In the genomic region with DNA sequence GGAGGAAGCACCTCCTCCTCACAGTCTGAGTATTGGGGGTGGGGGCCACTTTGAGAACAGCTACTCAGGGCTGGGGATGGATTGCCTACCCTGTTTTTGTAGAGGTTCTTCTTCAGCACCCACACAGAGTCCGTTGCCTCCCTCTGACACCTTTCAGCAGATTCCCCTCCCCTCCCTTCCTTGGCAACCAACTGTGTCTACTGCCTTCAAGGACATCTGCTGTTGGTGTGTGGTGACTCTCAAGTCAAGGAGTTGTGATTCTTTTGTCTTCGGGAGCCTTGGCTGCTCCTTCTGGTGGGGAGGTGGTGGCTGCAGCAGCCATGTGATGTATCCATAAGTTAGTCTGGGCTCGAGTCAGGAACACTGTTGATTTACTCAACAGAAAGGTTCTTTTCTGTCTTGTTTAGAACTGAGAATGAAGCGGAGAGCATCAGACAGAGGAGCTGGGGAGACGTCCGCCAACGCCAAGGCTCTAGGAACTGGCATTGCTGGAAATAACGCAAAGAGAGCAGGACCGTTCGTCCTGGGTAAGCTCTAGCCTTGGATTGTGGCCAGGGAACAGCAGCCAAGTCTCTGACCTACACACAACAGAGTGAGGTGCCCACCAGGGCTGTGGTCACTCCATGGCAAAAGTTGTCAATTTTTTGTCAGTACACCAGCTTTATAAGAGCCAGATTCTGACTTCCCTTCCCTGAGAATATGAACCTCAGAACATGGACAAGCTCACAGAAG, we compare ENCODE assay signal across 15 mouse cellular contexts. TPM values are rescaled to one million over a fixed set of nuclear protein-coding genes. Genes with fewer than 3 reads are reported as not detected.
DNase-seq lines count a peak whose midpoint lies in the region; ATAC-seq lines count a peak whose summit lies in the region.
"Had no signal": no experiment of that assay in that cellular context is flagged by ENCODE, and none has a peak within 500 bp of the region (broad histone marks: within the 10 kb centered on the region; RNA-seq: fewer than 3 reads in every experiment).

No protein-coding gene starts in this region.

- no peak overlapping the region for H3K4me2 ChIP-seq in lung, embryonic 15.5 days
- H3K4me2 ChIP-seq: embryonic facial prominence, embryonic 13.5 days had no signal

- peak; percentile 60 for ATAC-seq in frontal cortex, adult (ENCODE audit: low TSS enrichment)
- ATAC-seq in lung, embryonic 15.5 days (ENCODE audit: borderline replicate concordance, extremely low read depth, low FRiP score, low TSS enrichment): peak; percentile 47; the same call in 1 of the 2 replicates
- ATAC-seq: CD4-positive, CD25-positive, alpha-beta regulatory T cell, adult 4 months; intestine, embryonic 16.5 days had no signal

- H3K4me3 ChIP-seq in lung, embryonic 15.5 days: no peak overlapping the region
- H3K4me3 ChIP-seq: embryonic facial prominence, embryonic 13.5 days had no signal

- H3K27me3 ChIP-seq in lung, embryonic 15.5 days: no peaks in the 10 kb centered on the region
- H3K27me3 ChIP-seq: embryonic facial prominence, embryonic 13.5 days had no signal

- H3K4me1 ChIP-seq in lung, embryonic 15.5 days: peaks cover 12% of the 10 kb centered on the region
- H3K4me1 ChIP-seq: embryonic facial prominence, embryonic 13.5 days had no signal

- H3K27ac ChIP-seq in lung, embryonic 15.5 days: peak overlapping the region; percentile 49
- H3K27ac ChIP-seq: embryonic facial prominence, embryonic 13.5 days had no signal

- 61% methylated on average over 10 of the region's 10 CpGs for WGBS in lung, embryonic 15.5 days

- H3K36me3 ChIP-seq in lung, embryonic 15.5 days: peaks cover 40% of the 10 kb centered on the region

- DNase-seq in frontal cortex, postnatal 10 days (ENCODE audit: low spot score in 2 of 2): no peak
- DNase-seq in lung, postnatal 25 days (ENCODE audit: low spot score): no peak
- peak; percentile 88 for DNase-seq in brain, adult 2 months (ENCODE audit: low read depth, low spot score)
- peak; percentile 71 to 72 for DNase-seq in cerebellum, postnatal 10 days
- no peak for DNase-seq in urinary bladder, postnatal 14 days (ENCODE audit: low spot score)
- DNase-seq: heart, adult 11 months; kidney, postnatal 10 days; lung, adult 18-20 months; midbrain, embryonic 14.5 days; thymus, postnatal 36 days had no signal

- no peaks in the 10 kb centered on the region for H3K9me3 ChIP-seq in lung, embryonic 15.5 days

- no peak overlapping the region for H3K9ac ChIP-seq in lung, embryonic 15.5 days
- H3K9ac ChIP-seq: embryonic facial prominence, embryonic 13.5 days had no signal

RNA-seq across cellular contexts. Expression of a gene that starts 19.7 kb away (rescaled TPM):
- 37.8 and 40.7 TPM in 2 replicates for polyA plus RNA-seq in lung, embryonic 15.5 days (2015; fragmentation: Nextera tagmentation; extraction: Ambion mirVana)

RNA-seq across cellular contexts. Expression of a gene that starts 24.1 kb away (rescaled TPM):
- polyA plus RNA-seq in lung, embryonic 15.5 days (2015; fragmentation: Nextera tagmentation; extraction: Ambion mirVana): 95.9 and 101 TPM in 2 replicates

RNA-seq across cellular contexts. Expression of a gene that starts 27.1 kb away (rescaled TPM):
- 50.3 and 54.1 TPM in 2 replicates for polyA plus RNA-seq in lung, embryonic 15.5 days (2015; fragmentation: Nextera tagmentation; extraction: Ambion mirVana)

RNA-seq across cellular contexts. Expression of a gene that starts 39.8 kb away (rescaled TPM):
- 7.2 and 9.4 TPM in 2 replicates for polyA plus RNA-seq in lung, embryonic 15.5 days (2015; fragmentation: Nextera tagmentation; extraction: Ambion mirVana)

Comparison
In these comparisons a context has a peak if more than half of its experiments do, and no peak if none do; other contexts are left out.
1. DNase-seq: peak in brain, adult 2 months (single experiment) and cerebellum, postnatal 10 days (2 of 2); none in frontal cortex, postnatal 10 days (0 of 2), lung, postnatal 25 days (single experiment) and urinary bladder, postnatal 14 days (single experiment).